Mouse (Mus musculus) retina, embryonic 14.5 days (tissue): Measurements from ENCODE around the gene Psg20.
"Not testable (repeated sequence)": the region's sequence is repeated elsewhere in the genome, so short reads cannot be mapped to it uniquely, and the experiment has no call there.

ENCODE experiments used
- DNase-seq: peaks from one replicate; pipeline ENCODE4 v3.0.0-alpha.2; 2015; ENCODE audit warnings: low spot score

Gene Psg20

DNA sequence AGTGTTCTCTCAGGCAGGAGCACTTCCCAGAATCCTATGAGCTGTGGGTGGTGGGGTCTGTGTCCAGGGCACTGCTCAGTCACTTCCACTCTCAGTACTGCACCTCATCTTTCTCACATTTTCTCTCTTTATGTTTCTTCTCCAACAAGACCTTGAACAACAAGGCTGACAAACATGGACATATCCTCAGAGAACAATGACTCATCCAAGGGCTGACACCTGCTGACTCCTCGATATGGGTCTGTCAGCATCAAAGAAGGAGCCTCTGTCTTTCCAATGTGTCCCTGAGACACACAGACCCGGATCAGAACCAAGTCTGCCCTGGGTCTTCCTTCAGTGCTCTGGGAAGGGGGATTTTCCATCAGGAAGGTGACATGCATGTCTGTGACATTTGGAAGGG, at the start of gene Psg20:
TSS of gene Psg20 (minus strand) at position 101 of the 400 bp plus-strand sequence.
- no peak for DNase-seq

DNA sequence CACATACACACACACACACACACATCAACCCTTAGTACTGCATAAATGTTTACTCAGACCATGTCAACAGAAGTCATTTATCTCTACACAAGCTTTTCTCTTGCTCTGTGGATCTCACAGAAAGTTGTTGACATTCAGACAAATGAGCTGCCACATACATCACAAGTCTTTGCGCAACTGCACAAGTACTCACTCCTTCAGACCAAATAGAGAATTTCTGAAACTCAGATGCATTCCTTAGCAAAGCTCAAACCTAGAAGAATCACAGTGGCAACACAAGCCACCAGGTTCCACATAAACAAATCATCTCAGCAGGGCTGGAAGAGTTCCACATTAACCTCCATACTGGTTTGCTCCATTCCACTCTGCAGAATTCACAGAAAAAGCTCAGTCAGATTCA, 48.5 kb upstream of the Psg20 start:
- DNase-seq = no peak

DNA sequence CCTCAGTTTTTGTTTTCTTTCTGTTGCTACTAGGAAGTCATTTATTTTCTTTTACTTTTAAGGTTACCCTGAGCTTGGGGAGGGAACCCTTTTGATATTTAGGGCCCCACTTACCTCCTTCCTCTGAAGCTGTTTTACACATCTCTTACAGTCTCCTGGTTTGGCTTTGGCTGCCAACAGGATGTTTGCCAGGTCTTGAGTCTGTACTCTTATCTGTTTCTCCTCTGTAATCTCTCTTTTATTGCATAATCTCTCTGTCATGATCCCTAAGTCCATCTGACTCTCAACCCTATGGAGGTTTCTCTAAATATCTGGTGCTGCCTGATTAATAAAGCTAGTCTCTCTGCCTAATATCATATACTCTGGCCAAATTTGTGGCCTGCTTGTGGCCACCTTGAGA, 47.1 kb upstream of the Psg20 start:
- no peak for DNase-seq

DNA sequence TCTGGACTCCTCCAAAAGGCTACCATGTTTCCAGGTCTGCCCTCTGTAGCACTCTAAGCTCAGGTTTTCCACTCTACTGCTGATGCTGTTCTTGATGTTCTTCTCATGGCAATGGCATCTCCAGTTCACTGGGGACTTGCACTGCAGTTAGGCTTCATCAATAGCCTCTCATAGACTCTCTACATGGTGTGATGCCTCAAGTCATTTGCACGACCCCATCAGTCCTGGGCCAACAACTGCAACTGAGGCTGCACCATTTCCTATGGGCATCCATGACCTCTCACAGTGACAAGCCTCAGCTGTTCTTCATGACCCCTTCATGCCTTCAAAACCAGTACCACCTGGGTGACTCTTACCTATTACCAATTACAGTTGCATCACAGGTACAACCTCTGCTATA, 42.4 kb upstream of the Psg20 start:
- no peak for DNase-seq

DNA sequence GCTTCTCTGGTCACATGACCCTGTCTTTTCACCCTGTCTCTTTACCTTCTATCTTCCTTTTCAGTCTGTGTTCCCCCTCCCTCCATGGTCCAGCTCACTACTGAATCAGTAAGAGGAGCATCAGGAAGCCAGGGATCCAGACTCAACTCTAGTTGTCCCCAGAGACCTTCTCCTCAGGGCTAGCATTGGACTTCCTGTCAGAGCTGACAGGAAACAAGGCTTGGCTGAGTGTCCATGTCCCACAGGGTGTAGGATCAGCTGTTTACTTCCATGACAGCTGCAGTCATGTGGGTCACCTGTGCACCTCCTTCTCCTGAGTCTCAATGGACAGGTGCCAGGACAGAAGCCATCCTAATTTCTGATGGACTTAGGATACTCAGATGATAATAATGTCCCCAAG, 39.9 kb upstream of the Psg20 start:
- DNase-seq = not testable (repeated sequence)

DNA sequence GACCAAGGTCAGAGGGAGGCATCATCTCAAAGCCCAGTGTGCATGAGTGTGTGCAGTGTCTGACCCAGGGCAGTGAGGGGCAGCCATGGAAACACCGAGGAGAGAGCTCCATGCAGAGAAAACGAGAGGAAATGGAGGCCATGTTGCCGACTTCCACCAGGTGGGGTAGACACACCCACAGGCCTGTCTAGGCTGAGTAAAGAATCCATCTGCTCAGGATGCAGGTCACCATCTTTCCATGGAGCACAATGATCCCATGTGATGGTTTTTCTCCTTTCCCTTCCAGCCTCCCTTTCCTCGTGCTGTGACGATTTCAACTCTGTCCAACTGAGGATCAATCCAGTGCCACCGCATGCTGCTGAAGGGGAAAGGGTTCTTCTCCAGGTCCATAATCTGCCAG, 38.0 kb upstream of the Psg20 start:
- no peak for DNase-seq

DNA sequence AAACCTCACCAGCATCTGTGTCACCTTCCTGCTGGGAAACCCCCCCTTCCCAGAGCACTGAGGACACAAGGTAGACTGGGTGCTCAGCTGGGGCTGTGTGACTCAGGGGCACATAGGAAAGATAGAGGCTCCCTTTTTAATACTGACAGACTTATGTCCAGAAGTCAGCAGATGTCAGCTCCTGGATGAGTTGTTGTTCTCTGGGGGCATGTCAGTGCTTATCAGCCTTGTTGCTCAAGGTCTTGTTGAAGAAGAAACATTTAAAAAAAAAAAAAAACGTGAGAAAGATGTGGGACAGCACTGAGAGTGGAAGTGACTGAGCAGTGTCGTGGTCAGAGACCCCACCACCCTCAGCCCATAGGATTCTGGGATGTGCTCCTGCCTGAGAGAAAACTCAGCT, 31.8 kb upstream of the Psg20 start, which contains the start of gene Psg22:
TSS of gene Psg22 (plus strand) at position 301 of the 400 bp plus-strand sequence.
- DNase-seq = no peak

DNA sequence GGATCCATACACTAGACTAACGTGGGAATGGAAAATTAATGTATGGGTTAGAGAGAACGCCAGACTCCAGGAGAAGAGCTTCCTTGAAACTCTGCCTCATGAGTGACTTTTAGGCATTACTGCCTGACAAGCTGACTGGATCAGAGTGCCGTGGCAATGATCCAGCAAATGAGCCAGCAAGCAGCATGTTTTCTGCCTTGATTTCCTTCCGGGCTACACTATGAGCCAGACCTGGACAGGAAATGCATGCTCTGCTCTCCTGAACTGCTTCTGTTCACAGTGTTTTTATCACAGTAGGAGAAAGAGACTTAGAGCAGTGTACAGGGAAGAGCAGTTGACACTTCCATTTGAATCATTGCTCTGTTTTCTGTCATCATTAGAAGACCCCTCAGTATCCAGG, 29.6 kb upstream of the Psg20 start:
- no peak for DNase-seq

DNA sequence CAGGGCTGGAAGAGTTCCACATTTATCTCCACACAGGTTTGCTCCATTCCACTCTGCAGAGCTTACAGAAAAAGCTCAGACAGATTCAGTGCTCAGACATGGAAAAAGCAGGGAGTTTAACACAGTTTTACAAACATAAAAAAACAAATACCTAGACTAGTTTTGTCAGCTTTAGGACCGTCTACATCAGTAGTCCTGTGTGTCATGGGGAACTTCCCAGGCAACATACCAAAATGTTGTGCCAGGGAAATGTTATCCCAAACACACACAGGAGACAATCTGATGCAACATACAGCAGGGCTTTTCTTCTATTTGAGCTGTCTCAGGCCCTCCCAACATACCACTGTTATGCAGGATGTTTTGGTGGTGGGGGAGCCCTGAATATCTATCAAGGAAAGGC, 24.9 kb upstream of the Psg20 start:
- DNase-seq = no peak

DNA sequence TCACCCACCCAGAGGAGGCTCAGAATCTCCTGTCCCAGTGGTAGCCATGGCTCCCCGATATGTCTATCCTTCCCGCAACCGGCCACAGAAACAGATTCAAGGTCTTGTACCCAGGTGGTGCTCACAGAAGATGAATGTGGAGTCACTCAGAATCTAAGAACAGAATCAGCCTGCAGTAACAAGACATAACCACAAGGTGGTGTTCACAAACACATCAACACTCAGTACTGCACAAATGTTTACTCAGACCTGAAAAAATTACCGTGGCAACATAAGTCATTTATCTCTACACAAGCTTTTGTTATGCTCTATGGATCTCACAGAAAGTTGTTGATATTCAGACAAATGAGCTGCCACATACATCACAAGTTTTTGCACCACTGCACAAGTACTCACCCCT, 24.3 kb upstream of the Psg20 start:
- peak; percentile 37 for DNase-seq

DNA sequence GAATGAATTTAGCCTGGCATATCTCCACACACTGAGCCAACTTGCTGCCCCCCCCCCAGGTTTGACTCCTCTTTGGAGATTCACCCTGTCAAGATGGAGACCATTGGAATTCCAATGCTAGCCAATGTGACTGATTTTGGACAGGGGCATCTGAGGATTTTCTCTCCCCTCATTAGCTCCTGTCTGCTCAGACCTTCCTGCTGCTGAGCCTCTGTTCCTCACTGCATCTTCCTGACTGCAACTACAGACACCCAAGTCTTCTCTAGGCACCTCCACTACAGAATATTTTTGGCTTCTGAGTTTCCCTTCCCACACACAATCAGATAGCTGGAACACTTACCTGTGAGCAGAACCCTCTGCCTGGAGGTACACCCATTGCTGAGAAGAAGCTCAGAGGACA, 399 bp downstream of the Psg20 start:
- no peak for DNase-seq

DNA sequence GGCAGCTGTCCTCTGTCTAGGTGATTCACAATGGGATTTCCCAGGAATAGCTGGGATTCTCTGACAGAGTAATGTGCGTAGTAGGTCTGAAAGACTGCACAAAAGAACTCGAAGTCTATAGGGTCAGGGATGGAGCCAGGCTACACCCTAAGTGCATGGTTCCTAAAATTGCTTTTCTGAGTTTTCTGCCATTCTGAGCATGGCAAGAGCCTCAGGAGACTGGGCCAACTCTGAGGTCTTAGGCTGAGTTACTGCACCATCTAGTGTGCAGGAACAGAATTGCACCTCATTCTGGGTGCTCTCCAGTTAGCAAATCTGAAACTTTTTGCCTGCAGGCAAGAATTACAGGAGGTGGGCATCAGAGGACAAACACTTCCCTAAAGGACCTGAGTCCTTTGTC, 6.2 kb downstream of the Psg20 start:
- DNase-seq = peak; percentile 78

DNA sequence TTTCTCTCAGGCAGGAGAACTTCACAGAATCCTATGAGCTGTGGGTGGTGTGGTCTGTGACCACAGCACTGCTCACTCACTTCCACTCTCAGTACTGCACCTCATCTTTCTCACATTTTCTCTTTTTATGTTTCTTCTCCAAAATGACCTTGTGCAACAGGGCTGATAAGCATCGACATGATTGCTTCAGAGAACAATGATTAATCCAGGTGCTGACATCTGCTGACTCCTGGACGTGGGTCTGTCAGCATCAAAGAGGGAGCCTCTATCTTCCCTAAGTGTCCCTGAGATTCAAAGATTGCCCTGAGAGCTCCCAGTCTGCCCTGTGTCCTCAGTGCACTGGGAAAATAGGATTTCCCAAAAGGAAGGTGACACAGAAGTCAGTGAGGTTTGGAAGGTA, 29.4 kb downstream of the Psg20 start, which contains the start of gene Psg21:
TSS of gene Psg21 (minus strand) at position 101 of the 400 bp plus-strand sequence.
- DNase-seq = not testable (repeated sequence)

DNA sequence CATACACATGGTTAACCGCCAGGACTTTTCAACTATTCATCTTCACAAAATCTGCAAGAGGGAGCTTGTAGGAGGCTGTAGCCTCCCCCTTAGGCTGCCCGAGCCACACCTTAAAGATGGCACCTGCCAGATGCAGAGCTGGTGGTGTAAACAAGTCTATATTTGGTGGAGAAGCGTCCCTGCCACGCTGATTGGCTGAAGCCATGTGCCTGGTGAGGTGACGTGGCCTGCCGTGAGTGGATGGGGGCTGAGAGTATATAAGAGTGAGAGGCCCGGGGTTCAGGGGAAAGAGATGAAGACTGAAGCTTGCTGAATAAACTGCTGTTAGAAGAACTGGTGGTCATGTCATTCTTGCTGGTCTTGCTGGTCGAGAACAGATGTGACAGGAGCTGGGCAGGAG, 59.1 kb downstream of the Psg20 start:
- DNase-seq = not testable (repeated sequence)
